Mouse (Mus musculus): Measurements from ENCODE around the gene Dhh. TPM values are rescaled to one million over a fixed set of nuclear protein-coding genes. Genes with fewer than 3 reads are reported as not detected.

The Dhh gene
- polyA plus RNA-seq, 1 experiment from 2014 or later, result 0.66 TPM

DNA sequence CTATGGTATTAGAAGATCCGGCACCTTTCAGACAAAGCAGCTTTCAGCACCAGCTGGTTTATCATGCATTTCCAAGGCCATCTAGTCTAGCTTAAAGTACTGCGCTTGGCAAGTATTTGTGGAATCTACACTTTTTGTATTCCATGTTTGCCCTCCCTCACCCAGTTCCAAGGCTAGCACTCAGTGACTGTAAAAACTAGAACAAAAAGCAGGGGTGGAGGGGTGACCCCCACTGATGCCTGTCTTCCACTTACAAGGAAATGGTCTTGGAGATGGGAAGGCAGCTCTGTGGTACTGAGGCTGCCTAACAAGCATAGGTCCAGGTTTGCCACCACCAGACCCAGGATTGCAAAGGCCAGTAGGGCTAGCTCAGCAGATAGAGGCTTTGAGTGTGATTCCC, 4.3 kb upstream of the Dhh start:
- no peak for ATAC-seq (ENCODE audit: low FRiP score, low read depth)
- H3K27me3 ChIP-seq, result peaks cover 31% of the 10 kb centered on the region

GRCm38 (mm10) chr15:98901530-98901929, 3.2 kb upstream of the Dhh start:
- Histone ChIP-seq H3K36me3 (peaks cover 34% of the 10 kb centered on the region), H3K4me3 (no peak overlapping the region), H3K27ac (replicated peaks) (no peak overlapping the region), H3K27me3 (peaks cover 42% of the 10 kb centered on the region), H3K9me3 (no peaks in the 10 kb centered on the region), H3K4me2 (replicated peaks) (no peak overlapping the region), H3K9ac (replicated peaks) (no peak overlapping the region), H3K4me1 (peaks cover 16% of the 10 kb centered on the region)
- 62% methylated on average over 1 of the region's 1 CpGs for WGBS
- ATAC-seq (ENCODE audit: low FRiP score, low read depth), result no peak

More for the DNA sequence above, 4.3 kb upstream of the Dhh start:
- 94% methylated on average over 2 of the region's 2 CpGs for WGBS
- H3K4me2 ChIP-seq (replicated peaks), result no peak overlapping the region
- peaks cover 9% of the 10 kb centered on the region for H3K4me1 ChIP-seq
- H3K9ac ChIP-seq (replicated peaks), result no peak overlapping the region
- H3K4me3 ChIP-seq, result no peak overlapping the region
- no peaks in the 10 kb centered on the region for H3K9me3 ChIP-seq
- no peak overlapping the region for H3K27ac ChIP-seq (replicated peaks)
- H3K36me3 ChIP-seq, result peaks cover 43% of the 10 kb centered on the region

DNA sequence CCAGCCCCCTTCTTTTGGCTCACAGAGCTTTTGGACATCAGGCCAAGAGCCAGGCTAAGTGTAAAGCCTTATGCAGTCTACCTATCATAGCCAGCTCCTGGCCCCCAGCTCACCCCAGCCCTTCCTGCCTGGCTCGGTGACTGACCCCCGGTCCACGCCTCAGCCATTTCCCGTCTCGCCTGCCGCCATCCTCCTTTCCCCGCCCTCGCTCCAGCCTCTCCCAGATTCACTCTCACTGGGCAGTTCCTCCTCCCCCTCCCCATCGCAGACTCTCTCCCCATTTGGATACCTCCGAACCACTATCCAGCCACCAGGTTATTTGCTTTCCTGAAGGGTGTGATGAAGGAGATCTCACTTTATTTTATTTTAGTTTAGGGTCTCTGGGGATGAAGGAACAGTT, 845 bp downstream of the Dhh start:
- Histone ChIP-seq H3K4me3 (peak overlapping the region; percentile 16), H3K9me3 (no peaks in the 10 kb centered on the region), H3K4me2 (replicated peaks) (peak overlapping the region; percentile 39; the same call in 1 of the 2 replicates), H3K4me1 (peaks cover 44% of the 10 kb centered on the region), H3K9ac (replicated peaks) (no peak overlapping the region), H3K27me3 (peaks cover 82% of the 10 kb centered on the region), H3K27ac (replicated peaks) (no peak overlapping the region), H3K36me3 (no peaks in the 10 kb centered on the region)
- 3% methylated on average over 10 of the region's 10 CpGs for WGBS
- ATAC-seq (ENCODE audit: low FRiP score, low read depth), result no peak

DNA sequence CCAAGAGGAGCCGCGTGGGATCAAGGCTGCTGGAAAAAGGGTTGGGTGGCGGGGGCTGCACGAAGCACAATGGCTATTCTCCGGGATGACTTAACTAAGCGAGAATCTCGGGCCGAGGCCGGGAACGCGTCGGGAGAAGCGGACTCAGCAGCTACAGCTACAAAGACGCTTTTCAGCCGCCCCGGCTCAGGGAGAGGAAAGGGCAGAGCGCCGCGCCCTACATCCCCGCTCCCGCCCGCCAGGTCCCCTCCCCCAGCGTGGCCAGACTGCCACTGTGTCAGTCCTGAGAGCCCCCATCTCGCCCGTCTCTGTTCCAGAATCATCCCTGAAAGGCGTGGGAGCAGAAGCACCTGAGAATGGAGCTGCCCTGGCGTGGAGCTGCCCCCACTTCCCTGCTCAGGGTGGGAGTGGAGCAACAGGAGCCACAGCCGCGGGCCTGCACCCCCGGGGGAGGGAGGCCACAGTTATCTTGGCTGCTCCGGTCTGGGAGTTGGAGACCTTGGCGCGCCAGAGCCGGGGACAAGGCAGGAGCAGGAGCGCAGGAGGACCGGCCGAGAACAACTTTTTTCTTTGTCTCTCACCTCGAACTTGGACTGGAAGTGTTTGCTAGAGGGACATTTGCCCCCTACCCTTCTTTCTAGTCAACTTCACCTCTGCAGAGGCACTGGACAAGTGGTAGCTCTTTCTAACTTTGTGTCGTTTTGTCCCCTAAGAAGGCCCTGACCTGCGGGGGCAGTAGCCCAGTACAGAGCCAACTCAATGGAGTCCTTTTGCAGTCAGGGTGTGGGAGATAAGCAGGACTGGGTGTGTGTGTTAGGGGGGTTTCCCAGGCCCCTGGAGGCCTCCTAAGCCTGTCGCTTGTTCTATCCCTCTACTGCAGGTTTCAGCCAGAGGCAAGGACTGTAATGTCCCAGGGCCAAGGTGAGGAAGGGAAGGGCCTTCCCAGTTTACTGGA, 2.4 kb downstream of the Dhh start:
- Histone ChIP-seq H3K9ac (replicated peaks) (peak overlapping the region; percentile 45), H3K27ac (replicated peaks) (no peak overlapping the region), H3K9me3 (no peaks in the 10 kb centered on the region), H3K27me3 (peaks cover 98% of the 10 kb centered on the region), H3K36me3 (no peaks in the 10 kb centered on the region), H3K4me1 (peaks cover 44% of the 10 kb centered on the region), H3K4me2 (replicated peaks) (peak overlapping the region; percentile 90), H3K4me3 (peak overlapping the region; percentile 33)
- 0 out of 2 replicates have a peak, but pooled peaks have one; percentile 46 for ATAC-seq (ENCODE audit: low FRiP score, low read depth)
- 1% methylated on average over 41 of the region's 41 CpGs for WGBS

GRCm38 (mm10) chr15:98894746-98895634, 3.4 kb downstream of the Dhh start:
- WGBS, result 3% methylated on average over 38 of the region's 38 CpGs
- Histone ChIP-seq H3K36me3 (no peaks in the 10 kb centered on the region), H3K27ac (replicated peaks) (no peak overlapping the region), H3K4me1 (peaks cover 44% of the 10 kb centered on the region), H3K27me3 (peaks cover 93% of the 10 kb centered on the region), H3K9ac (replicated peaks) (peak overlapping the region; percentile 45), H3K4me3 (peak overlapping the region; percentile 47), H3K9me3 (no peaks in the 10 kb centered on the region), H3K4me2 (replicated peaks) (peak overlapping the region; percentile 90)
- no peak for ATAC-seq (ENCODE audit: low FRiP score, low read depth)

- ATAC-seq (ENCODE audit: low FRiP score, low read depth), result no peak
- H3K4me2 ChIP-seq (replicated peaks), result peak within 1 kb of the TSS; percentile 90
- peak within 1 kb of the TSS; percentile 54 for H3K9ac ChIP-seq (replicated peaks)
- peaks cover 44% of the 10 kb centered on the region for H3K4me1 ChIP-seq
- H3K36me3 ChIP-seq, result no peaks in the 10 kb centered on the region
- no peaks in the 10 kb centered on the region for H3K9me3 ChIP-seq
- H3K27me3 ChIP-seq, result peaks cover 85% of the 10 kb centered on the region
- no peak within 1 kb of the TSS for H3K27ac ChIP-seq (replicated peaks)
- under 1% methylated on average over 77 of the region's 77 CpGs for WGBS
- peak within 1 kb of the TSS; percentile 47 for H3K4me3 ChIP-seq
Measured at GRCm38 (mm10) chr15:98893940-98894745, 4.2 kb downstream of the Dhh start, which contains the start of gene Rhebl1. Gene Rhebl1 (minus strand): TSS chr15:98894540.

DNA sequence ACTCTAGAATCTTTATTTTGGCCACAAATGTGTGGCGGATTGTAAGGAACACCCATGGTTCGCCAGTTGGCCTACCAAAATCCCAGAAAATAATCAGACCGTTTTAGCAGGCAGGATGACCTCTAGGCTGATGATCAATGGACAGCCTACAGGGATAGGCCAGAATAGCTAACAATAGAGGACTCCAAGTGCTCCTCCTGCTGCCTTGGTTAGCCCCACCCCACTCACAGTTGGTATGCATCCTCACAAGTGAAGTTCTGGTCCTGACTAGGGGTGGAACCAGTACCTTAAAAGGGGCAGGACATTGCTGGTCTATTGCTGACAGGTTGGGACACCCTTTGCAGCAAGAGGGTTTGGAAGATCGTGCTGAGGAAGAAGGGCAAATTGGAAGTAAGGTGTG, 5.3 kb downstream of the Dhh start:
- Histone ChIP-seq H3K9ac (replicated peaks) (no peak overlapping the region), H3K4me2 (replicated peaks) (no peak overlapping the region), H3K4me1 (peaks cover 39% of the 10 kb centered on the region), H3K36me3 (no peaks in the 10 kb centered on the region), H3K27me3 (peaks cover 74% of the 10 kb centered on the region), H3K27ac (replicated peaks) (no peak overlapping the region), H3K4me3 (no peak overlapping the region), H3K9me3 (no peaks in the 10 kb centered on the region)
- WGBS, result 41% methylated on average over 4 of the region's 4 CpGs
- no peak for ATAC-seq (ENCODE audit: low FRiP score, low read depth)

DNA sequence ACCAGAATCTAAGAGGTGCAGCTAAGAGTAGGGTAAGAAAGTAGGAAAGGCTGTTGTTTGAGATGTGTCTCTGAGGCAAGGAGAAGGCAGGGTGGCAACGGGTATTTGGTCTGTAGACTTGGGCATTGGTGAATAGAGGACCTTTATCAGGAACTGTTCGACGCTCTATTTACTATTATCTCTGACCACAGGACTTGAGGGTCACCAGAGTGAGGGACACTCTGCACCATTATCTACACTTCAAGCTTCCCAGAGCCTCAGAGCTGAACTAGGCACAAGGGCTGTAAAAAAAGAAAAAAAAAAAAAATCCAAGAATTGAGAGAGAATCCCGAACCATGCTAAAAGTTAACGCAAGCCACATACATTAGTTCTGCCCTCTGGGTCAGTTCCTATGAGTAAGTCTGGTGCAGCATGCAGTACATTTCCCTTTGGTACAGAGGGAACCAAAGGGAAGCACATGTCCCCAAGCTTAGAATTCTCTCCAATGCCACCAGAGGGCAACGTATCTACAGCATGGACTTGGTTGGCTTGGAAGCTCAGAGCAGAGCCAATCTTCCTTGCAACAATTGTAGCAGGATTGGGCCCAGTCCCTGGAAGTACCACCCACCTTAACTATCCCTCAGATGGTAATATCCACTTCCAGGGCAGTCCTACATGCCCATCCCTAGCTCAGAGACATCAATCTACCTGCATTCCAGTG, 6.3 kb downstream of the Dhh start:
- Histone ChIP-seq H3K4me2 (replicated peaks) (no peak overlapping the region), H3K9me3 (no peaks in the 10 kb centered on the region), H3K36me3 (no peaks in the 10 kb centered on the region), H3K9ac (replicated peaks) (no peak overlapping the region), H3K4me3 (no peak overlapping the region), H3K27ac (replicated peaks) (no peak overlapping the region), H3K4me1 (peaks cover 31% of the 10 kb centered on the region), H3K27me3 (peaks cover 64% of the 10 kb centered on the region)
- 47% methylated on average over 6 of the region's 6 CpGs for WGBS
- no peak for ATAC-seq (ENCODE audit: low FRiP score, low read depth)

DNA sequence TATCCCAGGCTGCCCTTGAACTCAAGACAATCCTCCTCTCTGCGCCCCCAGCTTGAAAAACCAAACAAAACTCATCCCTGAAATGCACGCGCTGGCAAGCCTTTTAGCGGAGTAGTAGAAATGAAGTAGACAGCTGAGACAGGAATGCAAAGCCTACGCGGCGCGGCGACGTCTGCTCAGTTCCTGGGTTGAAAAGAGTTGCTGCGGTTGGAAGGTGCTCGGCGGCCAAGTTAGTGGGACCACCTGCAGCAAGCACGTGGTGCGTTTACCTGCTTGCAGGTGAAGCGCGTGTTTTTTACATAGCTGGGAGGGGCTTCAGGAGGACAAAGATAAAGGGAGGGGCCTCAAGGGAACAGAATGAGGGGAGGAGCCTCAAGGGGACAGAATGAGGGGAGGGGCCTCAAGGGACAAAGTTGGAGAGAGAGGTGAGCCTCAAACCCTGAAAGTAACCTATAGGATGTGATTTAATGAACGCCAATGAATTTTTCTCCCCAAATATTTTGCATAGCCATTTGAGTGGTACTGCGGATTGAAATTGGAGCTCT, 7.1 kb downstream of the Dhh start:
- Histone ChIP-seq H3K9me3 (no peaks in the 10 kb centered on the region), H3K4me3 (no peak overlapping the region), H3K4me1 (peaks cover 27% of the 10 kb centered on the region), H3K36me3 (no peaks in the 10 kb centered on the region), H3K27me3 (peaks cover 59% of the 10 kb centered on the region), H3K9ac (replicated peaks) (no peak overlapping the region), H3K4me2 (replicated peaks) (no peak overlapping the region), H3K27ac (replicated peaks) (no peak overlapping the region)
- 8% methylated on average over 19 of the region's 19 CpGs for WGBS
- no peak for ATAC-seq (ENCODE audit: low FRiP score, low read depth)

DNA sequence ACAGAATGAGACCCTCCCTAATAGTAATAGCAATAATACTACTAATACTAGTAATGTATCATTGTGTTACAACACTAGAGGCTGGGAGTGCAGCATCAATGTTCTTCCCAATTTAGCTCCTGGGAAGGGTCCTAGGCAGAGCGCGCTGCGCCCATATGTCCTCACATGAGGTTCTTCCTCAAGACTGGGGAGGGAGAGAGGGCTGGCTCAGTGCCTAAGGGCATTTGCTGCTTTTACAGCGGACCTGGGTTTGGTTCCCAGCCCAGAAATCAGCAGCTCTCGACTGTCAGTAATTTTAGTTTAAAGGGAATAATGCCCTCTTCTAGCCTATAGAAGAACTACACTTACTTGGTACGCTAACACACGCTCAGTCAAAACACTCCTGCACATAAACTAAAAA, 10.8 kb downstream of the Dhh start:
- ATAC-seq (ENCODE audit: low FRiP score, low read depth), result no peak
- Histone ChIP-seq H3K4me3 (no peak overlapping the region), H3K36me3 (no peaks in the 10 kb centered on the region), H3K9me3 (no peaks in the 10 kb centered on the region), H3K27ac (replicated peaks) (no peak overlapping the region), H3K27me3 (peaks cover 22% of the 10 kb centered on the region), H3K9ac (replicated peaks) (no peak overlapping the region), H3K4me2 (replicated peaks) (no peak overlapping the region), H3K4me1 (no peaks in the 10 kb centered on the region)
- WGBS, result 89% methylated on average over 7 of the region's 7 CpGs

Data from midbrain, embryonic 12.5 days (tissue).